Mouse (Mus musculus): ENCODE measurements at regions not wholly inside any gene's neighbourhood (a gene's known extent, or its start where the extent isn't known, plus 50 kb on each side); places are given as distances from the start of the nearest gene placed in this dataset.

DNA sequence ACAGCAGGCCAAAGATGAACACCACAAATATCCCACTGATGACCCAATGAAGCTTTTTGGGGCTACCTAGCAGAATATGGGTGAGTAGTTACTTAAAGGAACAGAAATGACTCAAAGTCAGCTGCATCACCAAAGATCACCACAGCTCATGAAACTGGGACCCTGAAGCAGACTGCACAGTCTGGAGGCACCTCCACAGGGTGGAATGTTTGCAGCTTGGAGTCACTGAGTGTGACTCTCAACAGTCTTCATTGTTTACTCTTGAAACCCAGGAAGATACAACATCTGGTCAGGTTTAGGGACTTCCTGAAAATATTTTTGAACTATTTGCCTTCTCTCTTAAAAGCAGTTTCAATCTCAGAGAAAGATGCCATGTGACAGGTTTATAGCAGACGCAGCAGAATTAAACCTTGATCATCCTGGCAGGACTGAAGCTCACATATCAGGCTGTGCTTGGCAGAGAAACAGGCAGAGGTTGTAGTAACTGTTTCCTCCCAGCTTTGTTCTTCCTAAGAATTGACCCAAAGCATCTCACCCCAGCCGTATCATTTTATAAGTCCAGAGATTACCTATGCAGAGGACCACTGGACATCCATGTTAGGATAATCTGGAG is 944.1 kb upstream of the Adgrl4 start:
- DNase-seq (ENCODE audit: low spot score) = no peak

GRCm38 (mm10) chr3:150530966-150531365 is 906.7 kb upstream of the Adgrl4 start:
- DNase-seq (ENCODE audit: low spot score) = no peak

GRCm38 (mm10) chr3:150543118-150543517 is 894.6 kb upstream of the Adgrl4 start:
- no peak for DNase-seq (ENCODE audit: low spot score)

- no peak for DNase-seq (ENCODE audit: low spot score)
These were observed 849.2 kb upstream of the Adgrl4 start for GRCm38 (mm10) chr3:150588474-150588873.

DNA sequence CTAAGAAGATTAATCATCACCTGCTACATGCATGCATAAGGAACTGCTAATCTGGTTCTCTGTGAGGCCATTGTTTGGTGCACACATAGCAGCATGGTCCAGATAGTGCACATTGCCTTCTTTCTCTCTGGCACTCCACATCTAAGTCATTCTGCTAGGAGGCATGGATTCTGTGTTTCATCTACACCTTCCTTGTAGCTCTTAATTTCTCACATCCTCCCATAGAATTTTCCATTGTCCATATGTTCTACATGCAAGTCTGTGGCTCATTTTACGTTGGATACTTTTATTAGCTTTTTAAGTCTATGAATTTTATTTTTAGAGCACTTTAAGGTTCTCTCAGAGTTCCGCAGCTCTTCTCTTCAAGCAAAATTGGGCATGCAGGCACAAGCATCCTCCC is 846.7 kb upstream of the Adgrl4 start:
- no peak for DNase-seq (ENCODE audit: low spot score)

- no peak for DNase-seq (ENCODE audit: low spot score)
These were observed 834.1 kb upstream of the Adgrl4 start for GRCm38 (mm10) chr3:150603400-150604095.

- DNase-seq (ENCODE audit: low spot score) = peak; percentile 42
These were observed 827.0 kb upstream of the Adgrl4 start for GRCm38 (mm10) chr3:150610681-150611101.

- DNase-seq (ENCODE audit: low spot score) = no peak
These were observed 800.1 kb upstream of the Adgrl4 start for GRCm38 (mm10) chr3:150637544-150637943.

GRCm38 (mm10) chr3:150640004-150640676 is 797.5 kb upstream of the Adgrl4 start:
- DNase-seq (ENCODE audit: low spot score) = no peak

DNA sequence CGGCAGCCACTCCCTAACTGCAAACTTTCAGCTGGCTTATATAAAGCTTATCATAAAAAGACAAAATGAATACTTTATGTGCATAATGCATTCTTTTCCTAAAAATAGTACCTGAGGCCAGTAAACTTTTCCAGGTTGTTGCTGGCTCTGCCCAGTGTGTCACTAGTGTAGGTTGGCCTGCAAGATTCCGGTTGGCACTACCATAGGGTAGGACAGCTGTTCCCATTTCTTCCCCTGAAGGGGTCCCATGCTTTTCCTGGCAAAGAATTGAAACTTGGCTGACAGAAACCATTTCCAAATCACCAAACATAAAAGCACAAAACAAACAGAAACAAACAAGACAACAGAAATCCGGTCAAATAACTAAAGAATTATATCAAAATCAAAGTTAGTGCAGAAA is 789.6 kb upstream of the Adgrl4 start:
- no peak for DNase-seq (ENCODE audit: low spot score)

GRCm38 (mm10) chr3:150649783-150650565 is 787.7 kb upstream of the Adgrl4 start:
- no peak for DNase-seq (ENCODE audit: low spot score)

GRCm38 (mm10) chr3:150695751-150696150 is 741.9 kb upstream of the Adgrl4 start:
- no peak for DNase-seq (ENCODE audit: low spot score)

DNA sequence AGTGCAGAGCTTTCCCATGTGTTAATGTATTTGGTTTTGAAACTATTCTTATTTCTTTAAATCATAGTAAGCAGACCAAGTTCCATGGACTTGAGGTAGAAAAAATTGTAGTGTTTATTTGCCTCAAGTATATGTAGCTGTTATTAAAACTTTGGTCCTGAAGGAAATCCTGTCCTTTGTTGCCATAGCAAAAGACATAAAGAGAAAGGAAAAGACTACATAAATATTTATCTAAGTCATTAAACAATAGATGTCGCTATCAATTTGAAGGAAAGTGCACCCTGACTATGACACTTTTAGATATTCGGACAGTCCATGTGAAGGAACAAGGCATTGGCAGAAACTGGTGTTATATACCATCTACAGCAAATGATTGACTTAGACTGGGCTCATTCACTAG is 737.7 kb upstream of the Adgrl4 start:
- no peak for DNase-seq (ENCODE audit: low spot score)

Measured in layer of hippocampus, adult 11-12 months (tissue).